Mouse (Mus musculus) neural tube, embryonic 15.5 days (tissue): Measurements from ENCODE around the gene Pheta2. TPM values are rescaled to one million over a fixed set of nuclear protein-coding genes. Genes with fewer than 3 reads are reported as not detected.

ENCODE experiments used
- ATAC-seq: fragments of 200-750 bp; cut with Nextera tagmentation; 2 replicates; pipeline ENCODE4 v1.8.0; 2017; ENCODE audit warnings: mild to moderate bottlenecking, moderate TSS enrichment, moderate library complexity; ENCODE audit not compliant: low FRiP score
- H3K27ac ChIP-seq: fragments of 300-500 bp; sonication (generic); replicated peaks from 2 replicates; pipeline ENCODE4 v1.5.1; 2015; ENCODE audit warnings: mild to moderate bottlenecking, inconsistent platforms
- H3K27me3 ChIP-seq: fragments of 300-500 bp; sonication (generic); replicated peaks from 2 replicates; pipeline ENCODE4 v1.6.1; 2015; ENCODE audit warnings: inconsistent platforms
- H3K36me3 ChIP-seq: fragments of 300-500 bp; sonication (generic); 2 replicates; pipeline ENCODE4 v1.6.1; 2015; ENCODE audit warnings: inconsistent platforms
- H3K4me1 ChIP-seq: fragments of 300-500 bp; sonication (generic); 2 replicates; pipeline ENCODE4 v1.6.1; 2015; ENCODE audit warnings: inconsistent platforms
- H3K4me2 ChIP-seq: fragments of 300-500 bp; sonication (generic); 2 replicates; pipeline ENCODE4 v1.6.1; 2015; ENCODE audit warnings: inconsistent platforms, mild to moderate bottlenecking, moderate library complexity
- H3K4me3 ChIP-seq: fragments of 300-500 bp; sonication (generic); replicated peaks from 2 replicates; pipeline ENCODE4 v1.5.1; 2015; ENCODE audit warnings: mild to moderate bottlenecking, inconsistent platforms
- H3K9ac ChIP-seq: fragments of 300-500 bp; sonication (generic); replicated peaks from 2 replicates; pipeline ENCODE4 v1.6.1; 2015; ENCODE audit warnings: mild to moderate bottlenecking, inconsistent platforms
- H3K9me3 ChIP-seq: fragments of 300-500 bp; sonication (generic); replicated peaks from 2 replicates; pipeline ENCODE4 v1.6.1; 2016; ENCODE audit warnings: inconsistent platforms
- WGBS: fragments of 180-500 bp; shearing (Covaris S2); methylation state at CpG from one replicate; pipeline ENCODE4 v1.1.7; 2015; ENCODE audit warnings: mixed read lengths; 5-methylcytosine and 5-hydroxymethylcytosine counted together
- polyA plus RNA-seq: library from polyadenylated mRNA; unstranded; fragments of >200 nt; fragmentation: Nextera tagmentation; extraction: Ambion mirVana; gene quantifications from 2 replicates; pipeline ENCODE4 v1.2.1, GENCODE M21; 2015

Pheta2 gene
- polyA plus RNA-seq, result 2.4 and 6.6 TPM in 2 replicates

DNA sequence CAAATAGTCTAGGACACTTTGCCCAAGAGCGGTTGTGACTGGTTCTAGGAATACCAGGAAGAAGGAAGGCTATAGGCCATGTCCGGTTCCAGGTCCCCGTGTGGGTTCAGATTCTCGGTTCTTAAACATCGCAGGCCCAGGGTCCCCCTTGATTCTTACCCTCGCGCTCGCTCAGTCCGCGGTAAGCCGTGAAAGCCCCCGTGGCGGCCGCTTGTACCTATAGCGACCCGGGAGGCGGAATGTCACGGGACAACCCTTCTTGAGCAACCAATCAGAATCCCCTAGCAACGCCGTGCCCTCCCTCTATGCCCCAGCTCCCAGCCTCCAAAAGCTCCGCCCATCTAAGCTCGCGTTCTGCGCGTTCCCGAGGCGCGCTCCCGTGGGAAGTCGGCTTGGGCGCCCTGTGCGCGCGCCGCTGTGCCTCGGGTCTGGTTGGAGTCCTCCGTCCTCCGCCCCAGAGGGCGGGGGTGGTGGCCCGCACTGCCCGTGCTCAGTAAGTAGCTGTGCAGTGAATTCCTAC, at the start of gene Pheta2, which contains the start of the genes Naga and Smdt1:
Gene Pheta2, plus strand, starts transcription at position 350 of the 520 bp plus-strand sequence.
Gene Naga, minus strand, starts transcription at position 333 of the 520 bp plus-strand sequence.
Gene Smdt1, plus strand, starts transcription at position 367 of the 520 bp plus-strand sequence.
- WGBS, result under 1% methylated on average over 41 of the region's 41 CpGs
- ATAC-seq, result peak; percentile 90
- H3K9me3 ChIP-seq, result no peaks in the 10 kb centered on the region
- H3K4me1 ChIP-seq, result peaks cover 37% of the 10 kb centered on the region
- H3K27ac ChIP-seq, result peak within 1 kb of the TSS; percentile 63
- peak within 1 kb of the TSS; percentile 67 for H3K4me2 ChIP-seq
- H3K4me3 ChIP-seq, result peak within 1 kb of the TSS; percentile 59
- H3K9ac ChIP-seq, result peak within 1 kb of the TSS; percentile 58
- H3K27me3 ChIP-seq, result peaks cover 14% of the 10 kb centered on the region
- peaks cover 19% of the 10 kb centered on the region for H3K36me3 ChIP-seq

DNA sequence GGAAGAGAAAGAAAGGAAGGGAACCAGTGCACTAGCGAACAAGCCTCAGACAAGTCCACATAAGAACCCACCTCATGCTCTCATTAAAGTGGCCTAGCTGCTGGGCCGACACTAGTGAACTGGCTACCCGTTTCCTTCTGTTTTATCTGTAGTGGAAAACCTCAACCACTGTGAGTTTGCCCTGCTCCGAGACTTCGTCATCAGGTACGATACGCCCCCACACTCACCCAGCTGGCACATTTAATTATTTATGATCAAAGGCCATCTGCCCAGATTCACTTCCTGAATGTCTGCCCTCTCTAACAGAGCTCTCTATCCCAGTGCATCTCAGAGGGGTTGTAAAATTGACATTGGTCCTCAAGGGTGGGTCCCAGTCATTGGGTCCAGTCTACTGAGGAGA, 48.5 kb upstream of the Pheta2 start:
- Histone ChIP-seq H3K27me3 (no peaks in the 10 kb centered on the region), H3K36me3 (peaks cover 63% of the 10 kb centered on the region), H3K9ac (no peak overlapping the region), H3K4me1 (peaks cover 22% of the 10 kb centered on the region), H3K4me3 (no peak overlapping the region), H3K27ac (no peak overlapping the region), H3K9me3 (no peaks in the 10 kb centered on the region), H3K4me2 (no peak overlapping the region)
- 73% methylated on average over 7 of the region's 7 CpGs for WGBS
- no peak for ATAC-seq

DNA sequence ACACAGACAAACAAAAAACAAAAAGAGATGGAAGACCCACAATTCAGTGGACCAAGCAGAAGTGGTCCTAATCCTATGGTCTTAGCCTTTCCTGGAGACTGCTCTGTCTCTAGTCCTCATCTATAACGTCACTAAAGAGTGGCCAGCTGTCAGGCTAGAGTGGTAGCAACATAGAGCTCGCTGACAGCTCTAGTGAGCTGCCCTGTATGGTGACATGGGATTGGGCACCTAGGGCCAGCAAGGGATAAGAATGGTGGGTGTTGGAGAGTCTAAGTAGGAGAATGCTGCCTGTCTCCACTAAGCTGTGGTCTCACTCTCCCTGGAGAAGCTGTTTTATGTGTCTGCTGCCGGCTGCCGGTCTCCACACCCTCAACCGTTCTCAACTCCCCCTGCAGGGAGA, 45.9 kb upstream of the Pheta2 start:
- no peak overlapping the region for H3K4me3 ChIP-seq
- 9% methylated on average over 5 of the region's 5 CpGs for WGBS
- peaks cover 37% of the 10 kb centered on the region for H3K36me3 ChIP-seq
- H3K4me2 ChIP-seq, result peak overlapping the region; percentile 35
- no peak overlapping the region for H3K9ac ChIP-seq
- H3K4me1 ChIP-seq, result peaks cover 22% of the 10 kb centered on the region
- no peaks in the 10 kb centered on the region for H3K9me3 ChIP-seq
- peak overlapping the region; percentile 79 for H3K27ac ChIP-seq
- no peaks in the 10 kb centered on the region for H3K27me3 ChIP-seq
- ATAC-seq, result no peak

DNA sequence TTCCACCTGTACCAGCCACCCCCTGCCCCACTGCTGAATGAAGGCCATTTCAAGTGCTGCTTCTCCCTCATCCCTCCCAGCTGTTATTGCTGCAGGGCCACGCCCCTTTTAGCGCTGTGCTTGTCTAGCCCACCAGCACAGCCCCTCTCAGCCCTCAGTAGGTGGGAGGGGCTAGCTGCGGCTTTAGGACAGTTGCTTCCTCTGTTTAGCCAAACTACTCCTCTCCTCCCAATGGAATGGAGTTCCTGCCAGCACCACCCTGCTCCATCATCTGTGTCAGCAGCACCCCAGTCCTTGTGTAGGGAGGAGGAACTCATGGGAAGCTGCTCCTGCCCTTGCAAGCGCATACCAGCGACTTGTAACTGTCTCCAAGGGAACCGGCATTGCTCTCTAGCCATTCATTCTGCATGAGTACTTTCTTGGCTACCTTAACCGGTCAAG, 45.5 kb upstream of the Pheta2 start:
- H3K9me3 ChIP-seq, result no peaks in the 10 kb centered on the region
- H3K9ac ChIP-seq, result no peak overlapping the region
- 2% methylated on average over 7 of the region's 7 CpGs for WGBS

DNA sequence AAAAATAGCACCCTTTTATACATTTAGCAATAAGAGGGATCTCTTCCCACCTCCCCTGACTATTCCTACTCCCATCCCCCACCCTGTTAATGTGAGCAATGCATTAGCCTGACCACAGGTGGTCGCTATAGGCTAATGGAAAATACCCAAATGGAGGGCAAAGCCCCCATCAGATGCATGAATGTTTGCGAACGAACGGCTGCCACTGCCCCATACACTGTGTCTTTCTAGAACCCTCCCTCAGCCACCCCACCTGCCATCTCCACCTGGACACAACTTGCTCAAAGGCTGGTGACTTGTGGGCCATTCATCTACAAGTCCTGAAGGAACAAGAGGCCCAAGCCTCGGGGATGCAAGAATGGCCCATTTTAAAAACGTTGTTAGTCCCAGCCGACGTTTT, 44.7 kb upstream of the Pheta2 start:
- Histone ChIP-seq H3K27me3 (no peaks in the 10 kb centered on the region), H3K9me3 (no peaks in the 10 kb centered on the region), H3K4me3 (no peak overlapping the region), H3K36me3 (peaks cover 25% of the 10 kb centered on the region), H3K27ac (peak overlapping the region; percentile 79; the same call in 1 of the 2 replicates), H3K4me2 (no peak overlapping the region), H3K4me1 (peaks cover 22% of the 10 kb centered on the region), H3K9ac (no peak overlapping the region)
- 36% methylated on average over 8 of the region's 8 CpGs for WGBS
- peak; percentile 36; the same call in 1 of the 2 replicates for ATAC-seq

More for the DNA sequence above, 45.5 kb upstream of the Pheta2 start:
- Histone ChIP-seq H3K27ac (peak overlapping the region; percentile 79), H3K36me3 (peaks cover 33% of the 10 kb centered on the region), H3K4me2 (peak overlapping the region; percentile 35), H3K4me3 (no peak overlapping the region), H3K4me1 (peaks cover 22% of the 10 kb centered on the region), H3K27me3 (no peaks in the 10 kb centered on the region)
- ATAC-seq, result peak; percentile 83

DNA sequence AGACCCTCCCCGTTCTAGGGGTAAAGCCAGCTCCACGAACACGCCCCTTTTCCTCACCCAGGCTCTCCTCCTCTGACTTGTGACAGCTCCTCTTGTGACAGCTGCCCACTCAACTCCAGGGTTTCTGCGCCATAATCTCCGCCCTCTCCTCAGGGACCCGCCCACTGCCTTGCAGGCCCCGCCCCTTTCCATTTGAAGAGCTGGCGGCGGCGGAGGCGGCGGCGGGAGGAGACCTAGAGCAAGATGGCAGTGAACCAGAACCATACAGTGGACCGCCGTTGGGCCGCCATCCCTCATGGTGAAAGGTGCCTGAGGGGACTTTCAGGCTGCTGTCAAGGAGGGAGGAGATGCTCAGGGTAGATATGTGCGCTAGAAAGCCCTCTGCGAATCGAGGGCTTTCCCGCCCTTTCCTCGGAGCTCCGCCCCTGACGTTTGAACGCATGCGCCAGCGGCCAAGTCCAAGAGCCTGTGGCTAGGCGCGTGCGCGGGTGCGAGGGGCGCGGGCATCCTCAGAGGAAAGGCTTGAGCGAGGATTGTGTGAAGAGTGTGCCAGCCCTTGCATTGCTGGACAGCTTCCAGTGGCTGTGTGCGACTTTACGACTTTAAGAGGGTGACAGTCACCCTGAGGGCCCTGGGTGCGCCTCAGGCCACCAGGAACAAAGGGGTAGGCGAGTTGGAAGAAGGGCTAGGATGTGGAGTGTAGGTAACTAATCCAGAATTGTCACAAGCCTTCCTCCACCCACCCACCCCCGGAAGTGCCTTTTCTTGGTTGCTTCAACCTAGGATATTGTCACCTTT, 39.8 kb upstream of the Pheta2 start, which contains the start of gene Wbp2nl:
Gene Wbp2nl, plus strand, starts transcription at position 191 of the 798 bp plus-strand sequence.
- Histone ChIP-seq H3K4me1 (peaks cover 8% of the 10 kb centered on the region), H3K4me3 (0 out of 2 replicates have a peak within 1 kb of the TSS, but pooled peaks have one; percentile 6), H3K9me3 (no peaks in the 10 kb centered on the region), H3K27ac (no peak within 1 kb of the TSS), H3K27me3 (no peaks in the 10 kb centered on the region), H3K36me3 (no peaks in the 10 kb centered on the region), H3K9ac (no peak within 1 kb of the TSS), H3K4me2 (peak within 1 kb of the TSS; percentile 38)
- no peak for ATAC-seq
- 63% methylated on average over 39 of the region's 39 CpGs for WGBS

DNA sequence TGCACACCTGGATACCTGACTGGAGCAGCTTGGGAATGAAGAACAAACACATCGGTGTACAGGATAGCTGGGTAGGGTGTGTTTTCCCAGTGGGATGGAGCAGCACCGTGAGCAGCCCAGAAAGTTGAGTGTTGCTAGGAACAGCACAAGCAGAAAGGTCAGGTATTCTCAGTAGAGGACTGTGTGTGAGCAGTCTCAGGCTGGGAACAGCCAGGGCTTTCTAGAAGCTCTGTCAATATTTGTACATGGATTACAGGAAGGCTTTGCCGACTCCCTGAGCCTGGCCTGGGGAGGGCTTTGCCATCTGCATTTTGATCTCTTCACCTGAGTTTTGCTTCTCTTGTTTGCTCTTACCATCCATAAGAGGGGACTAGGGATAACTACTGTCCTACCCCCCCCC, 31.6 kb upstream of the Pheta2 start:
- no peaks in the 10 kb centered on the region for H3K4me1 ChIP-seq
- no peaks in the 10 kb centered on the region for H3K9me3 ChIP-seq
- H3K9ac ChIP-seq, result no peak overlapping the region
- WGBS, result 91% methylated on average over 3 of the region's 3 CpGs
- H3K27ac ChIP-seq, result no peak overlapping the region
- no peaks in the 10 kb centered on the region for H3K36me3 ChIP-seq
- no peak overlapping the region for H3K4me2 ChIP-seq
- H3K4me3 ChIP-seq, result no peak overlapping the region
- no peak for ATAC-seq
- H3K27me3 ChIP-seq, result no peaks in the 10 kb centered on the region

DNA sequence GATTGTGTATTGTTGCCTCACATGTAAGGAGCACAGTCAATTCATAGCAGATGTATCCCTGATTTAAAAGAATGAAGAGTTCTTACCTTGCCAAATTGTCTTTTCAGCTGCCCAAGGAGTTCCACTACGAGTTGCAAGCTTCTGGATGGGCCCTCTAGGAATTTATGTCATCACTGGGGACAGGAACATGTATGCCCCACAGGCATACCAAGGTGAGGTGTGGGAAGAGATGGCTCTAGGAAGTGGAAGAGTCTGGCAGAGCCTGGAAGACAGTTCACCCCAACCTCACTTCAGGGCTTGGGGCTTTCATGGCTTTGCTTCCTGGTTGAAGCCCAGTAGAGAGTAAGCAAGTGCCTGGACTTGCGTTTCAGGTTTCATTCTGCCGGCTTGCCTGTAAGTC, 30.3 kb upstream of the Pheta2 start:
- Histone ChIP-seq H3K27me3 (no peaks in the 10 kb centered on the region), H3K9me3 (no peaks in the 10 kb centered on the region), H3K4me1 (no peaks in the 10 kb centered on the region), H3K4me2 (no peak overlapping the region), H3K9ac (no peak overlapping the region), H3K4me3 (no peak overlapping the region), H3K36me3 (no peaks in the 10 kb centered on the region), H3K27ac (no peak overlapping the region)
- WGBS, result 83% methylated on average over 3 of the region's 3 CpGs
- no peak for ATAC-seq

DNA sequence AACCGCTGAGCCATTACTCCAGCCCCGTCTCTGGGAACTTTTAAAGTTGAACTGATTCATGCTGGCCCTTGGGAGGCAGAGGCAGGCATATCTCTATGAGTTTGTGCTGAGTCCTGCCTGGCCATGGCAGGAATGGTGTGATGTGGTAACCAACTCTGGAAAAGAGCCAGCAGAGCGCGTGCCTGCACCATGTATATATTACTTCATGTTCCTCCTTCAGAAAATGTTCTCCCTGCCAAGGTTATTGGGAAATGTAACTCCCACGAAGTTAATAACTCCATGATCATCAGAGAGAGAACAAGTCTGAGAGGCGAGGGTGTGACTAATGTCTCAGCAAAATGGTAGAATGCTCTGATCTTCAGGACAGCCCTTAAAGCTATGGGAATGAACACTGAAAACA, 20.9 kb upstream of the Pheta2 start:
- ATAC-seq, result no peak
- no peaks in the 10 kb centered on the region for H3K36me3 ChIP-seq
- H3K9me3 ChIP-seq, result no peaks in the 10 kb centered on the region
- H3K9ac ChIP-seq, result no peak overlapping the region
- H3K4me3 ChIP-seq, result no peak overlapping the region
- no peak overlapping the region for H3K4me2 ChIP-seq
- H3K27me3 ChIP-seq, result no peaks in the 10 kb centered on the region
- H3K4me1 ChIP-seq, result no peaks in the 10 kb centered on the region
- H3K27ac ChIP-seq, result no peak overlapping the region
- WGBS, result 89% methylated on average over 6 of the region's 6 CpGs

DNA sequence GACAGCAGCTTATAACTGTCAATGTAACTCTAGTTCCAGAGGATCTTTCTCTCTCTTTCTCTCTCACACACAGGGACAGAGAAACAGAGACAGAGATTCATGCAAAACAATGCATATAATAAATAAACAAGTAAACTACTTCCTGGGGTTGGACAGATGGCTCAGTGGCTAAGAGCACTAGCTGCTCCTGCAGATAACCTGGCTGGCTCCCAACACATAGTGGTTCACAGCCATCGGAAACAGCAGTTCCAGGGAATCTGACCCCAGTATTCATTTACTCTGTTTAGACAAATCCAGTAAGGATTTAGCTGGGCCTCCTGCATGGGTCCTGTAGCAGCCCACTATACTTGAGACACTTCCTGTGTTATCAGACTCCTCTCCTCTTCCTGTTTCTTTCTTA, 19.1 kb upstream of the Pheta2 start:
- ATAC-seq, result no peak
- Histone ChIP-seq H3K27ac (no peak overlapping the region), H3K9me3 (no peaks in the 10 kb centered on the region), H3K4me3 (no peak overlapping the region), H3K36me3 (no peaks in the 10 kb centered on the region), H3K27me3 (no peaks in the 10 kb centered on the region), H3K9ac (no peak overlapping the region), H3K4me2 (no peak overlapping the region), H3K4me1 (no peaks in the 10 kb centered on the region)
- 63% methylated on average over 1 of the region's 1 CpGs for WGBS

DNA sequence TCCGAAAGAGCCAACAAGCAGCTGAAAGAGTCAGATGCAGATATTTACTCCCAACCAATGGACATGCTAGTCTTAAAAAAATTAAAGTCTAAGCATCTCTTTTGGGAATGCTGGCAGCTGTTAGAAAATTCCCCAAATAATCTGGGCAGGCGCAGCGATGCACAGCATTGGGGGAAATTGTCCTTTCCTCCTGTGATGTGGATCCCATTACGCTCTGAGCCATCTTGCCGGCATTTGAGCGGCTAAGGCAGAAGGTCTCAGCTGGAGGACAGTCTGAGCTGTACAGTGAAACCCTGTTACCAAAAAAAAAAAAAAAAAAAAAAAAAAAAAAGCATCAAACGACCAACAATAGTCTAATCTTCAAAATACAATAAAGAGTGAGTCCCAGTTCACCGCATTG, 16.5 kb upstream of the Pheta2 start:
- H3K9me3 ChIP-seq, result no peaks in the 10 kb centered on the region

DNA sequence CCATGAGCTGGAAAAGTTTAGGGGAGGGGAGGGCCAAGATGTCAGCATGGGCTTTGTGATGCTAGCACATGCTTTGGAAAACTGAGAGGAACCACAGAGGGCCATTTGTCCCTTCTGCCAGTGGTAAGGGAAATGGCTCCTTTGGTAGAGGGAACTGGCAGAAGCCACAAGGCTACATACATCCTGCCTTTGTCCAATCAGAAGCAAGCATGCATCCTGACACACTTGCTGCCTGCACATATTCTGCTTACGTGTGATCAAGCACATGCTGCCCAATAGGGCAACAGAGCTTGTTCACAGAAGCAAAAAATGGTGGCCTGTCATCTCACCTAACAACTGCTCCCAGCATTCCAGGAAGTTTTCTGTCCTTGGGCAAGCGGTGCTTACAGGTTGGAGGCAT, 13.4 kb upstream of the Pheta2 start:
- H3K9me3 ChIP-seq, result no peaks in the 10 kb centered on the region
- no peak overlapping the region for H3K4me2 ChIP-seq
- no peaks in the 10 kb centered on the region for H3K27me3 ChIP-seq
- no peak for ATAC-seq
- peaks cover 10% of the 10 kb centered on the region; the same call in 1 of the 2 replicates for H3K36me3 ChIP-seq
- no peaks in the 10 kb centered on the region for H3K4me1 ChIP-seq
- no peak overlapping the region for H3K4me3 ChIP-seq
- no peak overlapping the region for H3K27ac ChIP-seq
- WGBS, result 69% methylated on average over 2 of the region's 2 CpGs
- no peak overlapping the region for H3K9ac ChIP-seq

More for the DNA sequence above, 16.5 kb upstream of the Pheta2 start:
- no peak overlapping the region for H3K27ac ChIP-seq
- no peaks in the 10 kb centered on the region for H3K4me1 ChIP-seq
- no peaks in the 10 kb centered on the region for H3K36me3 ChIP-seq
- whole genome bisulfite sequencing, result 71% methylated on average over 8 of the region's 8 CpGs
- no peaks in the 10 kb centered on the region for H3K27me3 ChIP-seq
- H3K4me3 ChIP-seq, result no peak overlapping the region
- ATAC-seq, result no peak
- H3K9ac ChIP-seq, result no peak overlapping the region
- no peak overlapping the region for H3K4me2 ChIP-seq
